Mouse (Mus musculus) CH12.LX (cell line): ENCODE measurements around the gene Sh3rf3.

Experiments used
- CTCF ChIP-seq, 2 experiments: IDR thresholded peaks in 1 of 2; conservative IDR thresholded peaks in 1 of 2; 2 replicates each; pipeline ENCODE4 v1.5.1; 2011 to 2012; ENCODE audit warnings: low read depth in 2 of 2, low read length in 2 of 2, improper control_type of control experiment in 1 of 2, inconsistent platforms in 1 of 2, mild to moderate bottlenecking in 1 of 2, moderate library complexity in 1 of 2
- JUN ChIP-seq: IDR thresholded peaks from 2 replicates; pipeline ENCODE4 v1.6.1; 2011; ENCODE audit warnings: low read depth, mild to moderate bottlenecking, low read length, improper control_type of control experiment, moderate library complexity; ENCODE audit not compliant: insufficient read depth
- NELFE ChIP-seq: IDR thresholded peaks from 2 replicates; pipeline ENCODE4 v1.6.1; 2011; ENCODE audit warnings: low read depth, low read length, improper control_type of control experiment
- USF1 ChIP-seq: IDR thresholded peaks from 2 replicates; pipeline ENCODE4 v1.6.1; 2014; ENCODE audit warnings: low read depth, mild to moderate bottlenecking, inconsistent platforms, low read length, improper control_type of control experiment
- ZNF384 ChIP-seq: IDR thresholded peaks from 2 replicates; pipeline ENCODE4 v1.6.1; 2012; ENCODE audit warnings: low read depth, low read length, improper control_type of control experiment, inconsistent platforms

- TF ChIP-seq JUN (no peak), CTCF (conservative IDR thresholded peaks at IDR 0.05 in 1 of 2, IDR thresholded peaks at IDR 0.05 in 1 of 2; ENCODE audit: low read depth in 2 of 2, low read length in 2 of 2) (no peak), USF1 (no peak), ZNF384 (no peak), NELFE (no peak)
Observed at GRCm38 (mm10) chr10:58928952-58929442, 115.8 kb downstream of the Sh3rf3 start.
